Mouse (Mus musculus) forebrain, embryonic 15.5 days (tissue): Measurements from ENCODE around the gene Fam214a. TPM values are rescaled to one million over a fixed set of nuclear protein-coding genes. Genes with fewer than 3 reads are reported as not detected.

ENCODE experiments used
- ATAC-seq: fragments of 200-750 bp; cut with Nextera tagmentation; replicated peaks from 2 replicates; pipeline ENCODE4 v1.8.0; 2017; ENCODE audit warnings: mild to moderate bottlenecking, moderate TSS enrichment, moderate library complexity
- H3K27ac ChIP-seq: fragments of 300-500 bp; sonication (generic); replicated peaks from 2 replicates; pipeline ENCODE4 v1.5.1; 2015; ENCODE audit warnings: mild to moderate bottlenecking, inconsistent platforms
- H3K27me3 ChIP-seq: fragments of 300-500 bp; sonication (generic); 2 replicates; pipeline ENCODE4 v1.6.1; 2015; ENCODE audit warnings: inconsistent platforms
- H3K36me3 ChIP-seq: fragments of 300-500 bp; sonication (generic); 2 replicates; pipeline ENCODE4 v1.6.1; 2015; ENCODE audit warnings: mild to moderate bottlenecking, inconsistent platforms
- H3K4me1 ChIP-seq: fragments of 300-500 bp; sonication (generic); 2 replicates; pipeline ENCODE4 v1.6.1; 2015; ENCODE audit warnings: inconsistent platforms
- H3K4me2 ChIP-seq: fragments of 300-500 bp; sonication (generic); replicated peaks from 2 replicates; pipeline ENCODE4 v1.6.1; 2015; ENCODE audit warnings: mild to moderate bottlenecking, inconsistent platforms
- H3K4me3 ChIP-seq: fragments of 300-500 bp; sonication (generic); 2 replicates; pipeline ENCODE4 v1.5.1; 2015; ENCODE audit warnings: mild to moderate bottlenecking, inconsistent platforms
- H3K9ac ChIP-seq: fragments of 300-500 bp; sonication (generic); replicated peaks from 2 replicates; pipeline ENCODE4 v1.6.1; 2015; ENCODE audit warnings: mild to moderate bottlenecking, inconsistent platforms
- H3K9me3 ChIP-seq: fragments of 300-500 bp; sonication (generic); 2 replicates; pipeline ENCODE4 v1.6.1; 2016; ENCODE audit warnings: inconsistent platforms
- WGBS: fragments of 180-500 bp; shearing (Covaris S2); methylation state at CpG from one replicate; pipeline ENCODE4 v1.1.7; 2015; ENCODE audit warnings: mixed read lengths; 5-methylcytosine and 5-hydroxymethylcytosine counted together
- polyA plus RNA-seq: library from polyadenylated mRNA; unstranded; fragments of >200 nt; fragmentation: Nextera tagmentation; extraction: Ambion mirVana; gene quantifications from 2 replicates; pipeline ENCODE4 v1.2.1, GENCODE M21; 2015

Gene Fam214a
- polyA plus RNA-seq, 1 experiment from 2014 or later, result 29.8 TPM

GRCm38 (mm10) chr9:74953959-74954279, 1.2 kb downstream of the Fam214a start:
- Histone ChIP-seq H3K9me3 (no peaks in the 10 kb centered on the region), H3K36me3 (0 out of 2 replicates have a peak, but pooled peaks cover 2% of the 10 kb centered on the region), H3K4me3 (peak overlapping the region; percentile 86), H3K27me3 (no peaks in the 10 kb centered on the region), H3K9ac (peak overlapping the region; percentile 79; the same call in 1 of the 2 replicates), H3K27ac (no peak overlapping the region), H3K4me1 (peaks cover 14% of the 10 kb centered on the region), H3K4me2 (peak overlapping the region; percentile 74)
- 56% methylated on average over 2 of the region's 2 CpGs for WGBS
- ATAC-seq, result no peak

DNA sequence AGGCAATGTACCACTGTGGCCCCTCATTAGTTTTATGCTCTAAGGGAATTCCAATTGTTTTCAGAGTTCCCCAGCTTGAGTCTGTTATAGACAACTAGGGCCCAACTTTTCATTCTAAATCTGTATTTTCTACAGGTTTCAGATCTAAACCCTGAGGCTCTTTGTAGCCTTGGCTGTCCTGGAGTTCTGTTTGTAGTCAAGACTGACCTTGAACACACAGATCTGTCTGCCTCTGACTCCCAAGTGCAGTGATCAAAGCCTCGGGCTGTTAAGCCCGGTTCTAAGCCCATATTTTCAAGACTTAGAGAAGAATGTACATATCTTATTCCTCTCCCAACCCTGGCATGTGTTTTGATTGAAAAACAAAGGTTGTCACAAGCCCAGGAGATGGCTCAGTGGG, 1.7 kb downstream of the Fam214a start:
- no peak for ATAC-seq
- Histone ChIP-seq H3K36me3 (0 out of 2 replicates have a peak, but pooled peaks cover 2% of the 10 kb centered on the region), H3K9me3 (no peaks in the 10 kb centered on the region), H3K4me1 (peaks cover 14% of the 10 kb centered on the region), H3K4me2 (peak overlapping the region; percentile 74; the same call in 1 of the 2 replicates), H3K27ac (no peak overlapping the region), H3K27me3 (no peaks in the 10 kb centered on the region), H3K9ac (no peak overlapping the region), H3K4me3 (no peak overlapping the region)
- WGBS, result 78% methylated on average over 2 of the region's 2 CpGs

- Histone ChIP-seq H3K9me3 (no peaks in the 10 kb centered on the region), H3K4me1 (peaks cover 13% of the 10 kb centered on the region), H3K9ac (no peak overlapping the region), H3K4me3 (no peak overlapping the region), H3K27me3 (no peaks in the 10 kb centered on the region), H3K27ac (peak overlapping the region; percentile 51), H3K36me3 (0 out of 2 replicates have a peak, but pooled peaks cover 2% of the 10 kb centered on the region), H3K4me2 (no peak overlapping the region)
- 22% methylated on average over 6 of the region's 6 CpGs for WGBS
- peak; percentile 17; the same call in 1 of the 2 replicates for ATAC-seq
These were observed 7.9 kb downstream of the Fam214a start for GRCm38 (mm10) chr9:74960630-74961029.

- no peaks in the 10 kb centered on the region for H3K9me3 ChIP-seq
- H3K9ac ChIP-seq, result no peak overlapping the region
- H3K4me1 ChIP-seq, result peaks cover 13% of the 10 kb centered on the region
- ATAC-seq, result peak; percentile 86
- peak overlapping the region; percentile 22 for H3K4me2 ChIP-seq
- H3K27ac ChIP-seq, result peak overlapping the region; percentile 51
- WGBS, result 2% methylated on average over 14 of the region's 14 CpGs
- H3K4me3 ChIP-seq, result no peak overlapping the region
- 0 out of 2 replicates have a peak, but pooled peaks cover 1% of the 10 kb centered on the region for H3K36me3 ChIP-seq
- H3K27me3 ChIP-seq, result no peaks in the 10 kb centered on the region
These were observed 8.4 kb downstream of the Fam214a start for GRCm38 (mm10) chr9:74961073-74961575.

DNA sequence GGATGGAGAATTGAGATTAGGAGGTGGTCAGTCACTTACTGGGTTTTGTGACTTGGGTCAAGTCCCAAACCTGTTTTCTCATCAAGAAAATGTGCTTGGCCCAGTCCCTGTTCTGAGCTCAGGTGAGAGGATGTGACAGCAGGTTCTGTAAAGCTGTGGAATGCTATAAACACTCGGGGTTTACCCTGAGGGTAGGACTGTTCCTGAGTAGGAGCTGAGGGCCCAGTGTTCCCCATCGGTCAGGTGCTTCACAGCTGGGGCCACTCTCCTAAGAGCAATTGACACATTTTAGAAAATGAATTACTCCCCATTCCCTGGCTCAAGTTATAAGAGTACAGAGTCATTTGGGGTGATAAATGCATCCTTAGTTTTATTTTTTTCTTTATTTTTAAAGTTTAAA, 11.3 kb downstream of the Fam214a start:
- H3K9me3 ChIP-seq, result no peaks in the 10 kb centered on the region
- no peaks in the 10 kb centered on the region for H3K27me3 ChIP-seq
- H3K27ac ChIP-seq, result no peak overlapping the region
- WGBS, result 77% methylated on average over 2 of the region's 2 CpGs
- no peak for ATAC-seq
- H3K4me2 ChIP-seq, result no peak overlapping the region
- H3K4me3 ChIP-seq, result no peak overlapping the region
- H3K4me1 ChIP-seq, result peaks cover 13% of the 10 kb centered on the region
- H3K36me3 ChIP-seq, result no peaks in the 10 kb centered on the region
- no peak overlapping the region for H3K9ac ChIP-seq

DNA sequence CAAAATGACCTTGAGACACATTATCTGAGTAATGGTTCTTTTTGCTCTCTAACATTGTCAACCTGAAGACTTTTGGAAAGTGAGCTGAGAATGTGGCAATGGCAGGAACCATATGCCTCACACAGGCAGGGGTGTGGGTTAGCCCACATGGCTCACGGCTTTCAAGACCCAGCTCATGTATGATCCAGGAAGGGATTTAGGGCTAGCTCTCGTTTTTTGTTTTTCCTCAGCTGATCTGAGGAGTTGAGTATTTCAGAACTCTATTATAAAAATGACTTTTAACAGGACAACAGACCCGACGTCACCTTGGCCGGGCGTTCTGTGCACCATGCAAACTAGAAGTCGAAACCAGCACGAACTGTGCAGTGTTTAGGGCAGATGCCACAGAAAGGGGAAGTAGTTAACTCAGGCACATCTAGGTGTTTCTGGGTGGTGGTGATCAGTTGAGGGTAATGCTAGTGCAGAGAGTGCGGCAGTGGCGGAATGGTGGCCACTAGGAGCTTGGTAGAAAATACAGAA, 12.2 kb downstream of the Fam214a start:
- peaks cover 13% of the 10 kb centered on the region for H3K4me1 ChIP-seq
- no peak overlapping the region for H3K4me3 ChIP-seq
- H3K4me2 ChIP-seq, result no peak overlapping the region
- no peak overlapping the region for H3K27ac ChIP-seq
- no peaks in the 10 kb centered on the region for H3K27me3 ChIP-seq
- H3K36me3 ChIP-seq, result no peaks in the 10 kb centered on the region
- H3K9me3 ChIP-seq, result no peaks in the 10 kb centered on the region
- WGBS, result 91% methylated on average over 10 of the region's 10 CpGs
- no peak overlapping the region for H3K9ac ChIP-seq
- no peak for ATAC-seq

GRCm38 (mm10) chr9:74966200-74966599, 13.5 kb downstream of the Fam214a start:
- Histone ChIP-seq H3K4me3 (no peak overlapping the region), H3K27me3 (no peaks in the 10 kb centered on the region), H3K4me2 (no peak overlapping the region), H3K4me1 (peaks cover 3% of the 10 kb centered on the region), H3K27ac (no peak overlapping the region), H3K9ac (no peak overlapping the region), H3K9me3 (no peaks in the 10 kb centered on the region), H3K36me3 (no peaks in the 10 kb centered on the region)
- WGBS, result 87% methylated on average over 4 of the region's 4 CpGs
- no peak for ATAC-seq

DNA sequence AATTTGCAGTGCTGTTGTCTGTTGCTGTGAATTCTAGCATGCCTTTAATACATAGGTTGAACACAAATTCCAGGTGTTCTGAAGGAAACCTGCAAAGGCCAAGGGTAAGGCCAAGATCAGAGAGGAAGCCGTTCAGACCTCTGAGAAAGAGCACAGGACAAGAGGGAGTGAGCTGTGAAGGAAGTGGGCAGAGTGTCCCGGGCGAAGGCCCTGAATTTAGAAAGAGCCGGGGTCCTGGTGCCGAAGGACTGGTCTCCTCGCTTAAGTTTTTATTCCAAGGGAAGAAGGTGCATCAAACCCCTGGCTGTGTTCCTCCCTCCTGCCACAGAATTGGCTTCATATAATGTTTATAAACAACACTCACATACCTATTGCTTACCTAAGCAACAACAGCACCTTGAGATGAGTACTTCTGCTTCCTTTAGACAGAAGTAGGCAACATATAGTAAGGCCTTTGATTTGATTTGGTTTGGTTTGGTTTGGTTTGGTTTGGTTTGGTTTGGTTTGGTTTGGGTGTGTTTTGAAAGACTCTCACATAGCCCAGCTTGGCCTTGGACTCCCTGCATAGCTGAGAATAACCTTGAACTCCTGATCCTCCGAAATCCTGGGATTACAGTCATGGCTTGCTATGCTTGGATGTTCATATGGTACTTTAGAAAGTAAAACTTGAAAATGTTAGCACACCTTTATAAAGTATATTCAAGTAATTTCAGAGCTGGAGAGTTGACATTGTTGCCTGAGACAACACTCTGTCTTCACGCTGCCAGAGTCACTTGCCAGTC, 16.2 kb downstream of the Fam214a start:
- 90% methylated on average over 8 of the region's 8 CpGs for WGBS

DNA sequence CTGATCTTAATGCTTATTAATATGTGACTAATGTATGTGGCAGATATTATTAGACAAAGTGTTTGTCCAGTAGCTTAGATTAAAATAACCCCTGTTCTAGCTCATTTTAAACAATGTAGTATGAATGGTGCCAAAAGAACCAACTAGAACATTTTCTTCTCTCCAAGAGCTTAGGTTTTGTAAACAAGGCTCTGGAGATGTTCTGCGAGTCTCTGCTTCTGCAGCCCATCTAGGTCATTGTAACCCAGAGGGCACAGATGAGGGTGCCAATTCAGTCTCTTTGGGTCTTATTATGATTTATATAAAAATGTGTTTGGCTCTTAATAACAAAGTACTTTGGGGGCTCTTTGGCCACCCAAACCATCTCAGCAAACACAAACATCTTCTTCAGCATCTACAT, 17.9 kb downstream of the Fam214a start:
- Histone ChIP-seq H3K9me3 (no peaks in the 10 kb centered on the region), H3K27me3 (no peaks in the 10 kb centered on the region), H3K9ac (no peak overlapping the region), H3K4me1 (peaks cover 17% of the 10 kb centered on the region), H3K4me3 (no peak overlapping the region), H3K4me2 (no peak overlapping the region), H3K27ac (no peak overlapping the region), H3K36me3 (no peaks in the 10 kb centered on the region)
- ATAC-seq, result no peak
- WGBS, result 89% methylated on average over 1 of the region's 1 CpGs

More for the DNA sequence above, 16.2 kb downstream of the Fam214a start:
- no peak overlapping the region for H3K4me2 ChIP-seq
- H3K4me1 ChIP-seq, result 0 out of 2 replicates have a peak, but pooled peaks cover 1% of the 10 kb centered on the region
- H3K36me3 ChIP-seq, result no peaks in the 10 kb centered on the region
- no peak for ATAC-seq
- no peak overlapping the region for H3K27ac ChIP-seq
- H3K4me3 ChIP-seq, result no peak overlapping the region
- H3K27me3 ChIP-seq, result no peaks in the 10 kb centered on the region
- no peaks in the 10 kb centered on the region for H3K9me3 ChIP-seq
- H3K9ac ChIP-seq, result no peak overlapping the region

DNA sequence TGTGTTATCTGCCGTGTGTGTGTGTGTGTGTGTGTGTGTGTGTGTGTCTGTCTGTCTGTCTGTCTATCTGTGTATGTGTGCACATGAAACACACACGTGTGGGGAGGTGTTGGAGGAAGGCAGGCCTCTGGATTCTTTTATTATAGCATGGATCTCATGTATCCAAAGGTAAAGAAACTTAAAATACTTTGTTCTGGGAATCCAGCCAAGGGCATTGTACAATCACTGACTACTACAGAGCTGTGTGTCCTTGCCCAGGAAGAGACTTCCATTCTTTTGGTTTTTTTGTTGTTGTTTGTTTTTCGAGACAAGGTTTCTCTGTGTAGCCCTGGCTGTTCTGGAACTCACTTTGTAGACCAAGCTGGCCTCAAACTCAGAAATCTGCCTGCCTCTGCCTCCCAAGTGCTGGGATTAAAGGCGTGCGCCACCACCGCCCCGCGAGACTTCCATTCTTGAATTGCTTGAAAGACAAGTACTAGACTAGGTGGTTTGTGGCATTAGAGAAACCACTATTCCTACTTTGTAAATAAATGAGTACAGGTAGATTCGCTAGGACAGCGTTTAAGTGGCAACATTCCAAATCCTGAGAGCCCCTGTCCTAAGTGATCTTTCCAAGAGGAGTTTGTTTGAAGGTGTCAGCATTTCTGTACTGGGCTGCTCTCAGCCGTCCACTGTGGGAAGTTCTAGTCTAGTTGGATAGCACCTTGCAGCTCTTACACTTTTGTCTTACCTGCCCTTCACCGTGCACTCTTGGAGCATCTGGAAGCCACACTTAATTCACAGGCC, 18.7 kb downstream of the Fam214a start:
- no peak for ATAC-seq
- Histone ChIP-seq H3K9ac (no peak overlapping the region), H3K4me2 (no peak overlapping the region), H3K9me3 (no peaks in the 10 kb centered on the region), H3K27me3 (no peaks in the 10 kb centered on the region), H3K4me3 (no peak overlapping the region), H3K27ac (no peak overlapping the region), H3K36me3 (no peaks in the 10 kb centered on the region), H3K4me1 (peaks cover 19% of the 10 kb centered on the region)
- WGBS, result 90% methylated on average over 12 of the region's 12 CpGs

DNA sequence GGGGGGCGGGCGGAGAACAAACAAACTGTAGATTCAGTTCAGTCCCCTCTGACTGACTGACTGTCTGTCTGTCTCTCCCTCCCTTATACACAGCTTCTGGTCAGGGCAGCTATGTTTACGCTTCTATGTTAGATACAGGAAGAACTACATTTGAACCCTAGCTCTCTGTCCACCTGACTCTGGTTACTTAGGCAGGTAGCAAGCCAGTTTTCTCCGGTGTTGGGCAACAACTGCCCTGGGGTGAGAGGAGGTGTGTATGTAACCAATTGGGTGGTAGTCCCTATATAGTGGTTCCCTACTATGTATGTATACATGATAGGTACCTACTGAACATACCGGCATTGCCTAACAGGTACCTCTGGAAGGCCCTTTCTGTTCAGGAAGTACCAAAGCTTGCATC, 20.1 kb downstream of the Fam214a start:
- Histone ChIP-seq H3K9me3 (no peaks in the 10 kb centered on the region), H3K27me3 (no peaks in the 10 kb centered on the region), H3K4me1 (peaks cover 30% of the 10 kb centered on the region), H3K36me3 (no peaks in the 10 kb centered on the region), H3K4me2 (no peak overlapping the region), H3K4me3 (no peak overlapping the region), H3K27ac (no peak overlapping the region), H3K9ac (no peak overlapping the region)
- WGBS, result 95% methylated on average over 5 of the region's 5 CpGs
- ATAC-seq, result no peak

DNA sequence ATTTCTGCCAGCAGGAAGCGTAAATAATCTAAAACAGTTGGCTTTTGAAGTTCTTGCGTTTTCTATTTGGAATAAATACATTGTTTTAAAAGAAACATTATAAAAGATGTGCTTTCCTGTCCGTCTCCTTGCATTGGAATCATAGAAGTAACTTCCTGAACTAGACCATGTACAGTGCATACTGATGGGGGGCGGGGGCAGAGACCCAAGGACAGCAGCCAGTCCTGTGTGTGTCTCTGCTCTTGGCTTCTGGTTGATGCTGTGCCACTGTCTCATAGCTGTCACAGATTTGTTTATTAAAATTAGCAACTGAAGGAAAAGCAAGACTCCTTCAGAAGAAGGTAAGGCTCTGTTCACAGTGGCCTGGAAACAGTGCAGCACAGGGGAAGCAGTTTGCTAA, 20.5 kb downstream of the Fam214a start:
- Histone ChIP-seq H3K4me2 (no peak overlapping the region), H3K9me3 (no peaks in the 10 kb centered on the region), H3K27ac (no peak overlapping the region), H3K4me3 (no peak overlapping the region), H3K36me3 (no peaks in the 10 kb centered on the region), H3K27me3 (no peaks in the 10 kb centered on the region), H3K4me1 (peaks cover 34% of the 10 kb centered on the region), H3K9ac (no peak overlapping the region)
- no peak for ATAC-seq
- 92% methylated on average over 4 of the region's 4 CpGs for WGBS
